Mouse (Mus musculus): ENCODE results near the gene Ppp2r1b. TPM values are rescaled to one million over a fixed set of nuclear protein-coding genes. Genes with fewer than 3 reads are reported as not detected.

Gene Ppp2r1b
- total and polyA plus RNA-seq, 3 experiments: 39.6 to 66.6 (median 42.1) TPM

- H3K9me3 ChIP-seq (replicated peaks; ENCODE audit: low read length): no peaks in the 10 kb centered on the region
- H3K79me2 ChIP-seq (replicated peaks; ENCODE audit: control insufficient read depth, extremely low read depth, insufficient read depth, poor library complexity, severe bottlenecking): no peaks in the 10 kb centered on the region
- no peak overlapping the region for H3K27ac ChIP-seq (ENCODE audit: insufficient read depth, low read depth)
- H3K9ac ChIP-seq (ENCODE audit: insufficient read depth, low read depth): no peak overlapping the region
- no peak for DNase-seq (ENCODE audit: extremely low read depth)
- TF ChIP-seq ZKSCAN1 (IDR thresholded peaks at IDR 0.05; ENCODE audit: borderline replicate concordance, low read depth, low read length): no peak
- no peak for TF ChIP-seq ELF1 (IDR thresholded peaks at IDR 0.05; ENCODE audit: low read depth, low read length)
- no peak for TF ChIP-seq CHD1 (IDR thresholded peaks at IDR 0.05; ENCODE audit: low read depth, low read length)
- no peak for TF ChIP-seq ETS1 (conservative IDR thresholded peaks at IDR 0.05; ENCODE audit: low read depth, low read length)
- no peak for TF ChIP-seq RCOR1 (conservative IDR thresholded peaks at IDR 0.05; ENCODE audit: low read depth, low read length)
- no peak for TF ChIP-seq NELFE (IDR thresholded peaks at IDR 0.05; ENCODE audit: low read depth, low read length)
- TF ChIP-seq USF2 (conservative IDR thresholded peaks at IDR 0.05; ENCODE audit: low read depth, low read length): no peak
- TF ChIP-seq MEF2A (IDR thresholded peaks at IDR 0.05; ENCODE audit: borderline replicate concordance, low read depth, low read length): no peak
- no peak overlapping the region for H3K4me3 ChIP-seq (replicated peaks in 1 of 3; ENCODE audit: low read depth in 2 of 3, low read length in 2 of 3, poor library complexity in 1 of 3)
- H3K36me3 ChIP-seq (replicated peaks in 1 of 2; ENCODE audit: control insufficient read depth in 1 of 2, insufficient read depth in 1 of 2, low read length in 1 of 2): peaks cover 0 to 8% of the 10 kb centered on the region in 2 experiments
- in situ Hi-C loops (cut with MboI; ENCODE audit: low pct_ligation_motif_present, low pct_unique_long_range_greater_than_20kb, low sequenced_read_pairs): no loop called here
- dilution Hi-C loops (cut with MboI; ENCODE audit: extremely low pct_ligation_motif_present, extremely low pct_unique_long_range_greater_than_20kb, low sequenced_read_pairs): no loop called here
- no peak overlapping the region for H3K4me2 ChIP-seq (ENCODE audit: insufficient read depth, low read depth, poor library complexity, severe bottlenecking)
- peaks cover 0 to 5% of the 10 kb centered on the region in 2 experiments; a peak in 1 of 4 replicates for H3K4me1 ChIP-seq (ENCODE audit: control insufficient read depth in 1 of 2, insufficient read depth in 2 of 2)
- no peaks in the 10 kb centered on the region for H3K27me3 ChIP-seq (replicated peaks)
These were observed 77.5 kb downstream of the Ppp2r1b start for GRCm38 (mm10) chr9:50922363-50923153.

GRCm38 (mm10) chr9:50924454-50924853 is 79.4 kb downstream of the Ppp2r1b start:
- dilution Hi-C loops (cut with MboI; ENCODE audit: extremely low pct_ligation_motif_present, extremely low pct_unique_long_range_greater_than_20kb, low sequenced_read_pairs) (no loop called here), in situ Hi-C loops (cut with MboI; ENCODE audit: low pct_ligation_motif_present, low pct_unique_long_range_greater_than_20kb, low sequenced_read_pairs) (no loop called here)
- Histone ChIP-seq H3K4me1 (ENCODE audit: control insufficient read depth in 1 of 2, insufficient read depth in 2 of 2) (peaks cover 0 to 5% of the 10 kb centered on the region in 2 experiments; a peak in 1 of 4 replicates), H3K9me3 (replicated peaks; ENCODE audit: low read length) (no peaks in the 10 kb centered on the region), H3K4me3 (replicated peaks in 1 of 3; ENCODE audit: low read depth in 2 of 3, low read length in 2 of 3, poor library complexity in 1 of 3) (no peak overlapping the region), H3K9ac (ENCODE audit: insufficient read depth, low read depth) (no peak overlapping the region), H3K4me2 (ENCODE audit: insufficient read depth, low read depth, poor library complexity, severe bottlenecking) (no peak overlapping the region), H3K36me3 (replicated peaks in 1 of 2; ENCODE audit: control insufficient read depth in 1 of 2, insufficient read depth in 1 of 2, low read length in 1 of 2) (peaks cover 0 to 14% of the 10 kb centered on the region in 2 experiments), H3K79me2 (replicated peaks; ENCODE audit: control insufficient read depth, extremely low read depth, insufficient read depth, poor library complexity, severe bottlenecking) (no peaks in the 10 kb centered on the region), H3K27ac (ENCODE audit: insufficient read depth, low read depth) (no peak overlapping the region), H3K27me3 (replicated peaks) (no peaks in the 10 kb centered on the region)
- TF ChIP-seq BHLHE40 (IDR thresholded peaks at IDR 0.05; ENCODE audit: low read depth, low read length): no peak
- no peak for TF ChIP-seq GABPA (IDR thresholded peaks at IDR 0.05; ENCODE audit: insufficient replicate concordance, low read depth, low read length)
- no peak for TF ChIP-seq ELF1 (IDR thresholded peaks at IDR 0.05; ENCODE audit: low read depth, low read length)
- no peak for TF ChIP-seq JUND (conservative IDR thresholded peaks at IDR 0.05; ENCODE audit: low read depth, low read length)
- TF ChIP-seq CTCF (conservative IDR thresholded peaks at IDR 0.05 in 1 of 2, IDR thresholded peaks at IDR 0.05 in 1 of 2; ENCODE audit: low read depth in 2 of 2, low read length in 2 of 2): no peak
- no peak for TF ChIP-seq PAX5 (IDR thresholded peaks at IDR 0.05; ENCODE audit: low read length)
- no peak for TF ChIP-seq MYC (IDR thresholded peaks at IDR 0.05; ENCODE audit: low read depth, low read length)
- TF ChIP-seq CHD2 (IDR thresholded peaks at IDR 0.05; ENCODE audit: low read length): no peak
- no peak for TF ChIP-seq RAD21 (IDR thresholded peaks at IDR 0.05; ENCODE audit: low read depth, low read length)
- no peak for TF ChIP-seq NELFE (IDR thresholded peaks at IDR 0.05; ENCODE audit: low read depth, low read length)
- TF ChIP-seq RCOR1 (conservative IDR thresholded peaks at IDR 0.05; ENCODE audit: low read depth, low read length): no peak
- TF ChIP-seq CHD1 (IDR thresholded peaks at IDR 0.05; ENCODE audit: low read depth, low read length): no peak
- no peak for TF ChIP-seq KAT2A (IDR thresholded peaks at IDR 0.05; ENCODE audit: insufficient replicate concordance, low read length)
- TF ChIP-seq MAX (IDR thresholded peaks at IDR 0.05; ENCODE audit: low read length): no peak
- TF ChIP-seq ETS1 (conservative IDR thresholded peaks at IDR 0.05; ENCODE audit: low read depth, low read length): no peak
- no peak for TF ChIP-seq ZMIZ1 (IDR thresholded peaks at IDR 0.05; ENCODE audit: low read depth, low read length)
- TF ChIP-seq SMC3 (IDR thresholded peaks at IDR 0.05; ENCODE audit: low read depth, low read length): no peak
- no peak for TF ChIP-seq POLR2AphosphoS2 (IDR thresholded peaks at IDR 0.05; ENCODE audit: low read depth, low read length)
- DNase-seq (ENCODE audit: extremely low read depth): no peak
